Mouse (Mus musculus): ENCODE data around the gene Cachd1. TPM values are rescaled to one million over a fixed set of nuclear protein-coding genes. Genes with fewer than 3 reads are reported as not detected.

The Cachd1 gene
- polyA plus RNA-seq, 1 experiment from 2014 or later, result 25.2 TPM

DNA sequence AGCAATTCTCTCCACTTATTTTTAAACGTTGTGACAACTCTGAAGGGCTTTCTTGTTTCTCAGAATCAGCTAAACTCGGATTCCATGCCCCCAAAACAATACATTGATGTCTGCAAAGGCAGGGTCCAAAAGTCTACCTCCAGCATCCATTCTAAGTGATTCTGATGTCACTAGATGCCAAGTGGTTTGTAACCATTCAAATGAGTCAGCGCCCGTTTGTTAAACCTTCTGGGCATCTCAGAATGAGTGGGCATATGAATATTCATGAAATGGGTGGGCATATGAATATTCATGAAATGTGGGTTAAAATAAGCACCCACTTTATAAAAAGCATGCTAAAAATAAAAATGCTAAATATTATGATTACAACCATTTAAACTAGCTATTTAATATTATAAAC is 137.2 kb downstream of the Cachd1 start:
- H3K4me3 ChIP-seq (ENCODE audit: low read depth, low read length), result no peak overlapping the region
- H3K36me3 ChIP-seq (ENCODE audit: control insufficient read depth, insufficient read depth, low read length), result peaks cover 10% of the 10 kb centered on the region
- H3K27me3 ChIP-seq (replicated peaks; ENCODE audit: control insufficient read depth, insufficient read depth, low read length), result no peaks in the 10 kb centered on the region
- 79% methylated on average over 4 of the region's 4 CpGs for WGBS
- H3K27ac ChIP-seq (replicated peaks; ENCODE audit: low read depth, low read length), result no peak overlapping the region
- H3K4me1 ChIP-seq (ENCODE audit: control insufficient read depth, insufficient read depth, low read length), result peaks cover 21% of the 10 kb centered on the region
- ATAC-seq (ENCODE audit: low read depth), result no peak
- no peak overlapping the region for H3K9ac ChIP-seq (ENCODE audit: low read depth, low read length)
- H3K9me3 ChIP-seq (ENCODE audit: control insufficient read depth, low read length), result no peaks in the 10 kb centered on the region
- H3K4me2 ChIP-seq (ENCODE audit: low read depth, low read length), result no peak overlapping the region
- DNase-seq (ENCODE audit: low spot score), result no peak

- Histone ChIP-seq H3K9me3 (ENCODE audit: control insufficient read depth, low read length) (no peaks in the 10 kb centered on the region), H3K4me1 (ENCODE audit: control insufficient read depth, insufficient read depth, low read length) (peaks cover 21% of the 10 kb centered on the region), H3K36me3 (ENCODE audit: control insufficient read depth, insufficient read depth, low read length) (peaks cover 16% of the 10 kb centered on the region), H3K9ac (ENCODE audit: low read depth, low read length) (no peak overlapping the region), H3K4me2 (ENCODE audit: low read depth, low read length) (no peak overlapping the region), H3K27ac (replicated peaks; ENCODE audit: low read depth, low read length) (no peak overlapping the region), H3K4me3 (ENCODE audit: low read depth, low read length) (no peak overlapping the region), H3K27me3 (replicated peaks; ENCODE audit: control insufficient read depth, insufficient read depth, low read length) (no peaks in the 10 kb centered on the region)
- no peak for DNase-seq (ENCODE audit: low spot score)
- ATAC-seq (ENCODE audit: low read depth), result no peak
- WGBS, result 32% methylated on average over 3 of the region's 3 CpGs
Measured at GRCm38 (mm10) chr4:100914532-100914931, 138.1 kb downstream of the Cachd1 start.

- Histone ChIP-seq H3K36me3 (ENCODE audit: control insufficient read depth, insufficient read depth, low read length) (peaks cover 20% of the 10 kb centered on the region), H3K4me1 (ENCODE audit: control insufficient read depth, insufficient read depth, low read length) (peaks cover 16% of the 10 kb centered on the region), H3K9me3 (ENCODE audit: control insufficient read depth, low read length) (no peaks in the 10 kb centered on the region), H3K4me2 (ENCODE audit: low read depth, low read length) (no peak overlapping the region), H3K27ac (replicated peaks; ENCODE audit: low read depth, low read length) (no peak overlapping the region), H3K9ac (ENCODE audit: low read depth, low read length) (no peak overlapping the region), H3K4me3 (ENCODE audit: low read depth, low read length) (no peak overlapping the region), H3K27me3 (replicated peaks; ENCODE audit: control insufficient read depth, insufficient read depth, low read length) (no peaks in the 10 kb centered on the region)
- DNase-seq (ENCODE audit: low spot score), result no peak
- 82% methylated on average over 2 of the region's 2 CpGs for WGBS
- 0 out of 2 replicates have a peak, but pooled peaks have one; percentile 41 for ATAC-seq (ENCODE audit: low read depth)
Measured at GRCm38 (mm10) chr4:100915093-100915492, 138.6 kb downstream of the Cachd1 start.

DNA sequence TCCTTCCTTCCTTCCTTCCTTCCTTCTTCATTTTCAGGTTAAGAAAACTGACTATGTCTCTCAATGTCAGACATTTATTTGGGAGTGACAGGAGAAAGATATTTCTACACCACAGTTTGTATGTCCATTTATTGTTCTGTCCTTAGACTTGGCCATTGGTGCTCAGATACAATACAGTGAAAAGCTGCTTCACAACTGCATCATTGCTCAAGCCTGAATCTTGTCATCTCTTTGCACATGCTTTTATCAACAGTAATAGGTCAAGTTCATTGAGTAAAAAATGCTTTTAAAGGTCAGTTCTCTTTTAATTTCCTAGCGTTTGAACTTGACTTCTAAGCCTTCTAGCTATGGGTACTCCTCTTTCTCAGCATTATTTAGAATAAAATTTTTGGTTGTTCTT is 141.0 kb downstream of the Cachd1 start:
- DNase-seq (ENCODE audit: low spot score), result no peak
- Histone ChIP-seq H3K36me3 (ENCODE audit: control insufficient read depth, insufficient read depth, low read length) (peaks cover 37% of the 10 kb centered on the region), H3K4me1 (ENCODE audit: control insufficient read depth, insufficient read depth, low read length) (peaks cover 6% of the 10 kb centered on the region; the same call in 1 of the 2 replicates), H3K9ac (ENCODE audit: low read depth, low read length) (no peak overlapping the region), H3K9me3 (ENCODE audit: control insufficient read depth, low read length) (no peaks in the 10 kb centered on the region), H3K27me3 (replicated peaks; ENCODE audit: control insufficient read depth, insufficient read depth, low read length) (no peaks in the 10 kb centered on the region), H3K27ac (replicated peaks; ENCODE audit: low read depth, low read length) (no peak overlapping the region), H3K4me3 (ENCODE audit: low read depth, low read length) (no peak overlapping the region), H3K4me2 (ENCODE audit: low read depth, low read length) (no peak overlapping the region)
- no peak for ATAC-seq (ENCODE audit: low read depth)
- WGBS, result 84% methylated on average over 1 of the region's 1 CpGs

DNA sequence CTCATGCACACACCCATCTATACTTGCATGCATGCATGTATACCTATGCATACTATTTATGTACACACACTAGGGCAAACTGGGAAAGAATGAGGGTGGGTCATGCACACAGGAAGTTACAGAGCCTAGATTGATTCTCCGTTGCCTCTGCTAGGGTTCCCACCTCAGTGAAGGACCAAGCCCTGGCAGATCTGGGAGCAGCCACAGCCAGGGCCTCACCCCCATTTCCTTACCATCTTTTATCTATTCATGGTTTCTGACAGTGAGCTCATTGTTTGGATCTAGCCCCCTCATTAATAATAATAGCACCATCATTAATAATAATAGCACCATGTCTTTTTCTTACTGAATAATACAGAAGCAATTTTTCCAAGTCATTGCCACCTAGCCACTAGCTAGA is 143.9 kb downstream of the Cachd1 start:
- DNase-seq (ENCODE audit: low spot score) (no peak), ATAC-seq (ENCODE audit: low read depth) (no peak)
- H3K27me3 ChIP-seq (replicated peaks; ENCODE audit: control insufficient read depth, insufficient read depth, low read length), result no peaks in the 10 kb centered on the region
- H3K9ac ChIP-seq (ENCODE audit: low read depth, low read length), result no peak overlapping the region
- peaks cover 40% of the 10 kb centered on the region for H3K36me3 ChIP-seq (ENCODE audit: control insufficient read depth, insufficient read depth, low read length)
- no peak overlapping the region for H3K4me2 ChIP-seq (ENCODE audit: low read depth, low read length)
- no peak overlapping the region for H3K27ac ChIP-seq (replicated peaks; ENCODE audit: low read depth, low read length)
- no peak overlapping the region for H3K4me3 ChIP-seq (ENCODE audit: low read depth, low read length)
- peaks cover 21% of the 10 kb centered on the region for H3K4me1 ChIP-seq (ENCODE audit: control insufficient read depth, insufficient read depth, low read length)
- H3K9me3 ChIP-seq (ENCODE audit: control insufficient read depth, low read length), result no peaks in the 10 kb centered on the region
- WGBS, result 67% methylated on average over 1 of the region's 1 CpGs

GRCm38 (mm10) chr4:100922816-100923554 is 146.5 kb downstream of the Cachd1 start:
- no peak overlapping the region for H3K4me2 ChIP-seq (ENCODE audit: low read depth, low read length)
- peaks cover 36% of the 10 kb centered on the region for H3K4me1 ChIP-seq (ENCODE audit: control insufficient read depth, insufficient read depth, low read length)
- ATAC-seq (ENCODE audit: low read depth) (peak; percentile 74), DNase-seq (ENCODE audit: low spot score) (peak; percentile 82)
- no peak overlapping the region for H3K4me3 ChIP-seq (ENCODE audit: low read depth, low read length)
- H3K27me3 ChIP-seq (replicated peaks; ENCODE audit: control insufficient read depth, insufficient read depth, low read length), result no peaks in the 10 kb centered on the region
- 36% methylated on average over 11 of the region's 11 CpGs for WGBS
- H3K9ac ChIP-seq (ENCODE audit: low read depth, low read length), result no peak overlapping the region
- H3K9me3 ChIP-seq (ENCODE audit: control insufficient read depth, low read length), result no peaks in the 10 kb centered on the region
- H3K27ac ChIP-seq (replicated peaks; ENCODE audit: low read depth, low read length), result no peak overlapping the region
- H3K36me3 ChIP-seq (ENCODE audit: control insufficient read depth, insufficient read depth, low read length), result peaks cover 37% of the 10 kb centered on the region

DNA sequence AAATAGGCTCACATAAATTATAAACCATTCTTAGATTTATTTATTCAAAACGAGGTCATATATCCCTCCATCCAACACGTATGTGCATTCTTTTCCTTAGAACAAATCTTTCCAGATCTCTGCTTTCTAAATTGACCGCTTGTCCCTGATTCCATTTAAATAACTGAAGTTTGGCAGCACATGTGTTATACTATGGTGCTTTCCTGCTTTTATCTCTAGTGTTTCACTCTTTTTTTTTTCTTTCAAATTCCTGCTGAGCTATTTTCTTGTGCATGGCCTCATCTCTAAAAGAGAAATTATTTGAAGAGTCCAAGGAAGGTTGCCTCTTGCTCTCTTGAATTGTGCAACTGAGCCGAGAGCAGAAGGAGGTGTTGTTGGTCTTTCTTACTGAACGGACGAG is 147.1 kb downstream of the Cachd1 start:
- peak; percentile 31 for DNase-seq (ENCODE audit: low spot score)
- 36% methylated on average over 6 of the region's 6 CpGs for WGBS
- Histone ChIP-seq H3K36me3 (ENCODE audit: control insufficient read depth, insufficient read depth, low read length) (peaks cover 31% of the 10 kb centered on the region), H3K27me3 (replicated peaks; ENCODE audit: control insufficient read depth, insufficient read depth, low read length) (no peaks in the 10 kb centered on the region), H3K4me1 (ENCODE audit: control insufficient read depth, insufficient read depth, low read length) (peaks cover 36% of the 10 kb centered on the region), H3K4me3 (ENCODE audit: low read depth, low read length) (no peak overlapping the region), H3K9me3 (ENCODE audit: control insufficient read depth, low read length) (no peaks in the 10 kb centered on the region), H3K27ac (replicated peaks; ENCODE audit: low read depth, low read length) (peak overlapping the region; percentile 48; the same call in 1 of the 2 replicates), H3K9ac (ENCODE audit: low read depth, low read length) (no peak overlapping the region), H3K4me2 (ENCODE audit: low read depth, low read length) (no peak overlapping the region)
- no peak for ATAC-seq (ENCODE audit: low read depth)

- peaks cover 36% of the 10 kb centered on the region for H3K4me1 ChIP-seq (ENCODE audit: control insufficient read depth, insufficient read depth, low read length)
- H3K36me3 ChIP-seq (ENCODE audit: control insufficient read depth, insufficient read depth, low read length), result peaks cover 25% of the 10 kb centered on the region
- H3K27ac ChIP-seq (replicated peaks; ENCODE audit: low read depth, low read length), result no peak overlapping the region; the same call in 1 of the 2 replicates
- no peaks in the 10 kb centered on the region for H3K27me3 ChIP-seq (replicated peaks; ENCODE audit: control insufficient read depth, insufficient read depth, low read length)
- H3K4me2 ChIP-seq (ENCODE audit: low read depth, low read length), result no peak overlapping the region
- 81% methylated on average over 4 of the region's 4 CpGs for WGBS
- no peaks in the 10 kb centered on the region for H3K9me3 ChIP-seq (ENCODE audit: control insufficient read depth, low read length)
- DNase-seq (ENCODE audit: low spot score), result no peak
- ATAC-seq (ENCODE audit: low read depth), result no peak
- no peak overlapping the region for H3K4me3 ChIP-seq (ENCODE audit: low read depth, low read length)
- H3K9ac ChIP-seq (ENCODE audit: low read depth, low read length), result no peak overlapping the region
Measured at GRCm38 (mm10) chr4:100924276-100924675, 147.8 kb downstream of the Cachd1 start.

- Histone ChIP-seq H3K36me3 (ENCODE audit: control insufficient read depth, insufficient read depth, low read length) (peaks cover 20% of the 10 kb centered on the region), H3K4me1 (ENCODE audit: control insufficient read depth, insufficient read depth, low read length) (peaks cover 36% of the 10 kb centered on the region), H3K27ac (replicated peaks; ENCODE audit: low read depth, low read length) (no peak overlapping the region), H3K9me3 (ENCODE audit: control insufficient read depth, low read length) (no peaks in the 10 kb centered on the region), H3K27me3 (replicated peaks; ENCODE audit: control insufficient read depth, insufficient read depth, low read length) (no peaks in the 10 kb centered on the region), H3K9ac (ENCODE audit: low read depth, low read length) (no peak overlapping the region), H3K4me2 (ENCODE audit: low read depth, low read length) (no peak overlapping the region), H3K4me3 (ENCODE audit: low read depth, low read length) (no peak overlapping the region)
- DNase-seq (ENCODE audit: low spot score), result no peak
- WGBS, result 89% methylated on average over 1 of the region's 1 CpGs
- no peak for ATAC-seq (ENCODE audit: low read depth)
Measured at GRCm38 (mm10) chr4:100925153-100925552, 148.7 kb downstream of the Cachd1 start.
